Mouse (Mus musculus) liver, embryonic 13.5 days (tissue): ENCODE data around the gene Gm10272. TPM values are rescaled to one million over a fixed set of nuclear protein-coding genes. Genes with fewer than 3 reads are reported as not detected.
"Not testable (repeated sequence)": the region's sequence is repeated elsewhere in the genome, so short reads cannot be mapped to it uniquely, and the experiment has no call there.

Source experiments
- ATAC-seq: fragments of 200-750 bp; cut with Nextera tagmentation; 2 replicates; pipeline ENCODE4 v1.8.0; 2017; ENCODE audit warnings: low read depth, mild to moderate bottlenecking, moderate number of reproducible peaks, moderate library complexity
- DNase-seq: peaks from one replicate; pipeline ENCODE4 v3.0.0; 2022
- H3K27ac ChIP-seq: fragments of 300-500 bp; sonication (generic); 2 replicates; pipeline ENCODE4 v1.5.1; 2015; ENCODE audit warnings: moderate library complexity, mild to moderate bottlenecking, inconsistent platforms
- H3K27me3 ChIP-seq: fragments of 300-500 bp; sonication (generic); 2 replicates; pipeline ENCODE4 v1.6.1; 2015; ENCODE audit warnings: mild to moderate bottlenecking, inconsistent platforms
- H3K36me3 ChIP-seq: fragments of 300-500 bp; sonication (generic); 2 replicates; pipeline ENCODE4 v1.6.1; 2015; ENCODE audit warnings: mild to moderate bottlenecking, inconsistent platforms
- H3K4me1 ChIP-seq: fragments of 300-500 bp; sonication (generic); replicated peaks from 2 replicates; pipeline ENCODE4 v1.6.1; 2015; ENCODE audit warnings: inconsistent platforms
- H3K4me2 ChIP-seq: fragments of 300-500 bp; sonication (generic); 2 replicates; pipeline ENCODE4 v1.6.1; 2015; ENCODE audit warnings: inconsistent platforms, mild to moderate bottlenecking, moderate library complexity
- H3K4me3 ChIP-seq: fragments of 300-500 bp; sonication (generic); replicated peaks from 2 replicates; pipeline ENCODE4 v1.5.1; 2015; ENCODE audit warnings: mild to moderate bottlenecking, inconsistent platforms
- H3K9ac ChIP-seq: fragments of 300-500 bp; sonication (generic); 2 replicates; pipeline ENCODE4 v1.6.1; 2015; ENCODE audit warnings: mild to moderate bottlenecking, inconsistent platforms
- H3K9me3 ChIP-seq: fragments of 300-500 bp; sonication (generic); replicated peaks from 2 replicates; pipeline ENCODE4 v1.6.1; 2016; ENCODE audit warnings: inconsistent platforms
- WGBS: fragments of 180-500 bp; shearing (Covaris S2); methylation state at CpG from one replicate; pipeline ENCODE4 v1.1.7; 2015; ENCODE audit not compliant: insufficient replicate concordance; 5-methylcytosine and 5-hydroxymethylcytosine counted together
- polyA plus RNA-seq: library from polyadenylated mRNA; unstranded; fragments of >200 nt; fragmentation: Nextera tagmentation; extraction: Ambion mirVana; gene quantifications from 2 replicates; pipeline ENCODE4 v1.2.1, GENCODE M21; 2015

Gm10272 gene
- polyA plus RNA-seq, 1 experiment from 2014 or later: not detected

- no peak within 1 kb of the TSS for H3K4me3 ChIP-seq
- DNase-seq: no peak
- H3K9me3 ChIP-seq: no peaks in the 10 kb centered on the region
- H3K36me3 ChIP-seq: no peaks in the 10 kb centered on the region
- no peaks in the 10 kb centered on the region for H3K4me1 ChIP-seq
- H3K27me3 ChIP-seq: peaks cover 87% of the 10 kb centered on the region
- no peak within 1 kb of the TSS for H3K9ac ChIP-seq
- no peak for ATAC-seq
- WGBS: 6% methylated on average over 22 of the region's 22 CpGs
- H3K4me2 ChIP-seq: no peak within 1 kb of the TSS
- H3K27ac ChIP-seq: no peak within 1 kb of the TSS
Observed at GRCm38 (mm10) chr10:77685895-77686664, 20.3 kb upstream of the Gm10272 start, which contains the start of gene Tspear. Gene Tspear (plus strand): TSS chr10:77686569.

GRCm38 (mm10) chr10:77687021-77687420 is 19.4 kb upstream of the Gm10272 start:
- Histone ChIP-seq H3K27ac (no peak overlapping the region), H3K4me2 (no peak overlapping the region), H3K27me3 (peaks cover 86% of the 10 kb centered on the region), H3K4me3 (no peak overlapping the region), H3K36me3 (no peaks in the 10 kb centered on the region), H3K9ac (no peak overlapping the region), H3K9me3 (no peaks in the 10 kb centered on the region), H3K4me1 (no peaks in the 10 kb centered on the region)
- ATAC-seq (no peak), DNase-seq (no peak)
- 15% methylated on average over 10 of the region's 10 CpGs for WGBS

GRCm38 (mm10) chr10:77690356-77690807 is 16.0 kb upstream of the Gm10272 start, which contains the start of gene Gm19402:
Gene Gm19402 (minus strand): TSS chr10:77690757.
- not testable (repeated sequence) for H3K4me1 ChIP-seq, DNase-seq, H3K27ac ChIP-seq, H3K9me3 ChIP-seq, ATAC-seq, H3K9ac ChIP-seq, H3K36me3 ChIP-seq, H3K4me2 ChIP-seq, H3K4me3 ChIP-seq
- H3K27me3 ChIP-seq: peaks cover 53% of the 10 kb centered on the region
- 56% methylated on average over 3 of the region's 3 CpGs for WGBS

- DNase-seq (no peak), ATAC-seq (no peak)
- no peak within 1 kb of the TSS for H3K27ac ChIP-seq
- H3K36me3 ChIP-seq: no peaks in the 10 kb centered on the region
- no peak within 1 kb of the TSS for H3K9ac ChIP-seq
- no peaks in the 10 kb centered on the region for H3K4me1 ChIP-seq
- H3K27me3 ChIP-seq: no peaks in the 10 kb centered on the region
- WGBS: 30% methylated on average over 4 of the region's 4 CpGs
- no peaks in the 10 kb centered on the region for H3K9me3 ChIP-seq
- no peak within 1 kb of the TSS for H3K4me2 ChIP-seq
- H3K4me3 ChIP-seq: no peak within 1 kb of the TSS
Observed at GRCm38 (mm10) chr10:77697133-77697532, 9.3 kb upstream of the Gm10272 start, which contains the start of gene Gm9508. Gene Gm9508 (minus strand): TSS chr10:77697233.

GRCm38 (mm10) chr10:77709831-77710230 is 3.4 kb downstream of the Gm10272 start:
- Histone ChIP-seq H3K4me2 (no peak overlapping the region), H3K27ac (no peak overlapping the region), H3K9ac (no peak overlapping the region), H3K9me3 (no peaks in the 10 kb centered on the region; the same call in 1 of the 2 replicates), H3K4me1 (no peaks in the 10 kb centered on the region), H3K36me3 (no peaks in the 10 kb centered on the region), H3K4me3 (no peak overlapping the region), H3K27me3 (no peaks in the 10 kb centered on the region)
- DNase-seq (no peak), ATAC-seq (no peak)
- WGBS: 65% methylated on average over 3 of the region's 3 CpGs

GRCm38 (mm10) chr10:77711157-77711556 is 4.7 kb downstream of the Gm10272 start, which contains the start of gene Gm10024:
Gene Gm10024 (plus strand): TSS chr10:77711457.
- not testable (repeated sequence) for H3K27me3 ChIP-seq, H3K36me3 ChIP-seq, H3K4me2 ChIP-seq, ATAC-seq, H3K9me3 ChIP-seq, H3K27ac ChIP-seq, DNase-seq, H3K4me3 ChIP-seq, H3K4me1 ChIP-seq, H3K9ac ChIP-seq

GRCm38 (mm10) chr10:77713734-77714133 is 7.3 kb downstream of the Gm10272 start:
- Histone ChIP-seq H3K27ac (no peak overlapping the region), H3K27me3 (no peaks in the 10 kb centered on the region), H3K9me3 (no peaks in the 10 kb centered on the region; the same call in 1 of the 2 replicates), H3K9ac (no peak overlapping the region), H3K4me2 (no peak overlapping the region), H3K4me3 (no peak overlapping the region), H3K36me3 (no peaks in the 10 kb centered on the region), H3K4me1 (no peaks in the 10 kb centered on the region)
- 38% methylated on average over 4 of the region's 4 CpGs for WGBS
- no peak for DNase-seq
- ATAC-seq: no peak

- Histone ChIP-seq H3K9ac (no peak within 1 kb of the TSS), H3K27ac (no peak within 1 kb of the TSS), H3K27me3 (no peaks in the 10 kb centered on the region), H3K36me3 (no peaks in the 10 kb centered on the region), H3K4me1 (no peaks in the 10 kb centered on the region), H3K4me3 (no peak within 1 kb of the TSS), H3K9me3 (no peaks in the 10 kb centered on the region; the same call in 1 of the 2 replicates), H3K4me2 (no peak within 1 kb of the TSS)
- no peak for DNase-seq
- WGBS: 58% methylated on average over 1 of the region's 1 CpGs
- no peak for ATAC-seq
Observed at GRCm38 (mm10) chr10:77715507-77715906, 9.1 kb downstream of the Gm10272 start, which contains the start of gene Gm10142. Gene Gm10142 (plus strand): TSS chr10:77715807.

GRCm38 (mm10) chr10:77720299-77720698 is 13.9 kb downstream of the Gm10272 start, which contains the start of gene Krtap12-1:
Gene Krtap12-1 (plus strand): TSS chr10:77720599.
- H3K36me3 ChIP-seq, H3K9me3 ChIP-seq, DNase-seq, H3K4me2 ChIP-seq, H3K4me3 ChIP-seq, ATAC-seq, H3K27me3 ChIP-seq, H3K27ac ChIP-seq, H3K4me1 ChIP-seq, H3K9ac ChIP-seq: not testable (repeated sequence)
- 59% methylated on average over 1 of the region's 1 CpGs for WGBS

GRCm38 (mm10) chr10:77724855-77725254 is 18.4 kb downstream of the Gm10272 start:
- Histone ChIP-seq H3K4me2 (no peak overlapping the region), H3K4me3 (no peak overlapping the region), H3K9ac (no peak overlapping the region), H3K27me3 (no peaks in the 10 kb centered on the region), H3K27ac (no peak overlapping the region), H3K36me3 (no peaks in the 10 kb centered on the region), H3K9me3 (no peaks in the 10 kb centered on the region), H3K4me1 (no peaks in the 10 kb centered on the region)
- DNase-seq (no peak), ATAC-seq (no peak)
- 63% methylated on average over 8 of the region's 8 CpGs for WGBS

- WGBS: 26% methylated on average over 3 of the region's 3 CpGs
Observed at GRCm38 (mm10) chr10:77726186-77726585, 19.8 kb downstream of the Gm10272 start, which contains the start of gene Gm10100. Gene Gm10100 (plus strand): TSS chr10:77726486.

More at GRCm38 (mm10) chr10:77726186-77726585, 19.8 kb downstream of the Gm10272 start, which contains the start of gene Gm10100:
- no peaks in the 10 kb centered on the region for H3K27me3 ChIP-seq
- H3K4me1 ChIP-seq: no peaks in the 10 kb centered on the region
- H3K36me3 ChIP-seq: no peaks in the 10 kb centered on the region
- ATAC-seq: no peak
- no peak within 1 kb of the TSS for H3K4me2 ChIP-seq
- H3K27ac ChIP-seq: no peak within 1 kb of the TSS
- no peak within 1 kb of the TSS for H3K9ac ChIP-seq
- no peaks in the 10 kb centered on the region for H3K9me3 ChIP-seq
- H3K4me3 ChIP-seq: no peak within 1 kb of the TSS
- DNase-seq: no peak
